Mouse (Mus musculus) megakaryocyte, adult 5-6 weeks (primary cell): ENCODE data around the gene Aamdc. TPM values are rescaled to one million over a fixed set of nuclear protein-coding genes. Genes with fewer than 3 reads are reported as not detected.

Experiments used
- ATAC-seq: 2 replicates; pipeline ENCODE4 v1.8.0; 2016; ENCODE audit warnings: mild to moderate bottlenecking, inconsistent platforms; ENCODE audit not compliant: poor library complexity, severe bottlenecking
- total RNA-seq, 2 experiments: library from RNA; stranded (forward) in 1 of 2; stranded (reverse) in 1 of 2; fragments of 153-499, 151-499 nt in 1 of 2; fragments of 221-1000, 200-1000 nt in 1 of 2; gene quantifications; 2 replicates each; pipeline versions ENCODE4 v1.2.3 to v1.2.4; 2015 to 2017

Aamdc gene
- total RNA-seq, 2 experiments from 2014 or later = 16.3 to 23.9 TPM

- ATAC-seq = no peak
These were observed 59.4 kb downstream of the Aamdc start for GRCm38 (mm10) chr7:97519935-97520334.

GRCm38 (mm10) chr7:97514786-97515185, 64.5 kb downstream of the Aamdc start:
- no peak for ATAC-seq

DNA sequence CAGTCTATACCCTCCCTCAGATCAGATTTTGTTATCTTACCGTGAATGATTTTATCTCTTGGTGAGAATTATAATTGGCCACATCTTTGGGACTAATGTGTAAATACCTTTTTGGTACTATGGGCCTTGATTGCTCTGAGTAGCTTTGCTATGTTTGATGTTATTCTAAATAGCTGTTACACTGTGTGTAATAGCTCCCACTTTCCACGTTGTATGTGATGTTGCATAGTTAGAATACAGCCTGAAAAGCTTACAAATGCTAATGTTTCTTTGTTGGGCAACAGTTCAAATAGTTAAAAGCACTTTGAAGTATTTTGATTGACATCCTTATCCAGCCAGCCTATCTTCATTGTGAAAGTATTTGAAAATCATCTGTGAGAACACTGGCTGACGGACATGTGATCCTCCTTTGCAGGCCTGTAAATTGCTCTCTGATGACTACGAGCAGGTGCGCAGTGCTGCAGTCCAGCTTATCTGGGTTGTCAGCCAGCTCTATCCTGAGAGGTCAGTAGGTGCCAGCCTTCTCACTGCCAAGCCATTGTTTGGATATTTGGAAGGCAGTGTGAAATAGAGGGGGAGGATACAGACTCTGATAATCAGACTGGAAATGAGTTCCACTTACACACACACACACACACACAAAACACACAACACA, 78.6 kb downstream of the Aamdc start:
- ATAC-seq = no peak

Other genes with a start within 250 kb of the Aamdc start
- 0.87 and 1.1 TPM in 2 replicates for gene Usp35, start 247.5 kb downstream of the Aamdc start, total RNA-seq (2015)
- gene Usp35, start 247.5 kb downstream of the Aamdc start, total RNA-seq (2017) = 0.66 and 0.77 TPM in 2 replicates
- 3.3 and 4.5 TPM in 2 replicates for gene Kctd21, start 247.2 kb downstream of the Aamdc start, total RNA-seq (2015)
- 1.8 and 2.3 TPM in 2 replicates for gene Kctd21, start 247.2 kb downstream of the Aamdc start, total RNA-seq (2017)
- 40.5 and 45.2 TPM in 2 replicates for gene Alg8, start 207.9 kb downstream of the Aamdc start, total RNA-seq (2015)
- 29.9 and 41.7 TPM in 2 replicates for gene Alg8, start 207.9 kb downstream of the Aamdc start, total RNA-seq (2017)
- gene Ndufc2, start 179.5 kb downstream of the Aamdc start, total RNA-seq (2015) = 128 and 155 TPM in 2 replicates
- 225 and 237 TPM in 2 replicates for gene Ndufc2, start 179.5 kb downstream of the Aamdc start, total RNA-seq (2017)
- not detected in 2 replicates for gene Thrsp, start 161.8 kb downstream of the Aamdc start, total RNA-seq (2015)
- gene Thrsp, start 161.8 kb downstream of the Aamdc start, total RNA-seq (2017) = not detected in 2 replicates
- gene Kctd14, start 128.2 kb downstream of the Aamdc start, total RNA-seq (2015) = 13.3 and 14.8 TPM in 2 replicates
- gene Kctd14, start 128.2 kb downstream of the Aamdc start, total RNA-seq (2017) = 3.9 and 4.9 TPM in 2 replicates
- 89.9 and 91.2 TPM in 2 replicates for gene Ints4, start 98.5 kb downstream of the Aamdc start, total RNA-seq (2015)
- gene Ints4, start 98.5 kb downstream of the Aamdc start, total RNA-seq (2017) = 49.6 and 51.4 TPM in 2 replicates
- 23.0 and 25.5 TPM in 2 replicates for gene Rsf1, start 392 bp upstream of the Aamdc start, total RNA-seq (2015)
- 28.6 and 36.5 TPM in 2 replicates for gene Rsf1, start 392 bp upstream of the Aamdc start, total RNA-seq (2017)
- 92.5 and 97.6 TPM in 2 replicates for gene Clns1a, start 117.1 kb upstream of the Aamdc start, total RNA-seq (2015)
- 95.1 and 105 TPM in 2 replicates for gene Clns1a, start 117.1 kb upstream of the Aamdc start, total RNA-seq (2017)
- gene Aqp11, start 158.8 kb upstream of the Aamdc start, total RNA-seq (2015) = 0.23 and 0.42 TPM in 2 replicates
- 0.04 TPM in 2 replicates for gene Aqp11, start 158.8 kb upstream of the Aamdc start, total RNA-seq (2017)
- gene Pak1, start 209.0 kb upstream of the Aamdc start, total RNA-seq (2015) = 39.8 and 40.9 TPM in 2 replicates
- 40.4 and 40.7 TPM in 2 replicates for gene Pak1, start 209.0 kb upstream of the Aamdc start, total RNA-seq (2017)